Mouse (Mus musculus): Measurements from ENCODE around the gene Atxn7l3. TPM values are rescaled to one million over a fixed set of nuclear protein-coding genes. Genes with fewer than 3 reads are reported as not detected.

Atxn7l3 gene
- 18.3 and 30.4 TPM in 2 replicates for polyA plus RNA-seq (2011; ENCODE audit: insufficient read depth, insufficient read length, low replicate concordance, missing spikeins)

DNA sequence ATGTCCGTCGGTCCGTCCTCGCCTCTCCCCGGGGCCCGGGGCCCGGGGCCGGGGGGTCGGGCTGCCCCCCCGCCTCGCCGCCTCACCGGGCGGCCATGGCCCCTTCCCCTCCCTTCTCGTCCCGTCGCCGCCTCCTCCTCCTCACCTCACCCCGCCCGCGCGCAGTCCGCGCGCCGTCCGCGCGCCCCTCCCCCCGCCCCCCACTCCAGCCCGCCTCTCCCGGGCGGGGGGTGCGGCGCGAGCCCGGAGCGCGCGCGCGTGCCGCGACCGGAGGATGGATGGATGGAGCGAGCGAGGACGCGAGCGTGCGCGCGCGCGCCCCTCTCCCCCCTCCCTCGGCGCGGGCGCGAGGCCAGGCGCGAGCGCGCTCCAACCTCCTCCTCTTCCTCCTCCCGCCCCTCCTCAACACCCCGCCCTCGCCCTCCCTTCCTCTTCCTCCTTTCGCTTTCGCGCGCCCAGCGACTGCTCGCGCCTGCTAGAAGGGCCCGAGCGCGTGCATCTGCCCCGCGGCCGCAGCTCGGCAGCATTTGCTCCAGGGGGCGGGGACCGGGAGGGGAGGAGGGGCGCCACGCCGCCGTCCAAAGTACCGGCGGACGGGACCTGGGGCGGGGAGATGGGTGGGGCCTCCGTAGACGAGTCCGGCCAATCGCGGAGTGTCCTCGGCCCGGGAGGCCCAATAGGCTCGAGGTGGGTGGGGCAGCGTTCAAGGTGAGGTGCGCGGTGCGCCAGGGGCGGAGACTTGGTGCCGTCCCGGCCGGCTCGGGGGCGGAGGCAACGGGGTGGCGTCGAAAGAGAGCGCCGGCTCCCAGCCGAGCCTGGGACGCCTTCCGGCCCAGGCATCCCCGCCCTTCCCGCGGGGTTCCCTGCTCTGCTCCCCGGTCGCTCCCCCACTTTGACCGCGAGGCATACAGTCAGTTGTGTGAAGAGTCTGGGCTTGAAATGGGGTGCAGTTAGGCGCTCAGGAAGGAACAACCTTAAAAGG is at the start of gene Atxn7l3:
Gene Atxn7l3, minus strand, starts transcription at position 141 of the 982 bp plus-strand sequence.
- under 1% methylated on average over 106 of the region's 125 CpGs for WGBS
- no peaks in the 10 kb centered on the region for H3K4me1 ChIP-seq (ENCODE audit: control insufficient read depth, insufficient read depth, low read length)
- peak within 1 kb of the TSS; percentile 97 for H3K27ac ChIP-seq (ENCODE audit: control insufficient read depth, insufficient read depth, low read depth, low read length, poor library complexity)
- TF ChIP-seq CTCF (IDR thresholded peaks at IDR 0.05; ENCODE audit: control insufficient read depth, insufficient read depth, low read length), result no peak
- peak; percentile 90; the same call in 1 of the 2 replicates for TF ChIP-seq POLR2A (IDR thresholded peaks at IDR 0.05; ENCODE audit: borderline replicate concordance, control insufficient read depth, low read depth, low read length)
- peak within 1 kb of the TSS; percentile 80 for H3K4me3 ChIP-seq (replicated peaks; ENCODE audit: control insufficient read depth, low read depth, low read length)

DNA sequence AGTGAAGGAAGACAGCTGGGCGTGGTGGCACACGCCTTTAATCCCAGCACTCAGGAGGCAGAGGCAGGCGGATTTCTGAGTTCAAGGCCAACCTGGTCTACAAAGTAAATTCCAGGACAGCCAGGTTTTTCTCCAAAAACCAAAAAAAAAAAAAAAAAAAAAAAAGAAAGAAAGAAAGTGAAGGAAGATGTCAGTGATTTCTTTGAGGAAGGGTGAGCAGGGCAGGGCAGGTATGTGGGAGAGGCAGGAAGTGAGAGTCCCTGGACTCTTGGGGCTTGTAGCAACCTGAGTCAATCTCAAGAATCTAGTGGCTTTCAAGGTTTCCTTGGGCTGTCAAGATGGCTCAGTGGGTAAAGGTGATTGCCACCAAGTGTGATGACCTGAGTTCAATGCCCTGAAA is 48.0 kb upstream of the Atxn7l3 start:
- WGBS, result 82% methylated on average over 3 of the region's 3 CpGs
- no peak for TF ChIP-seq CTCF (IDR thresholded peaks at IDR 0.05; ENCODE audit: control insufficient read depth, insufficient read depth, low read length)
- TF ChIP-seq POLR2A (IDR thresholded peaks at IDR 0.05; ENCODE audit: borderline replicate concordance, control insufficient read depth, low read depth, low read length), result no peak
- Histone ChIP-seq H3K4me1 (ENCODE audit: control insufficient read depth, insufficient read depth, low read length) (no peaks in the 10 kb centered on the region), H3K4me3 (replicated peaks; ENCODE audit: control insufficient read depth, low read depth, low read length) (no peak overlapping the region), H3K27ac (ENCODE audit: control insufficient read depth, insufficient read depth, low read depth, low read length, poor library complexity) (no peak overlapping the region)

GRCm38 (mm10) chr11:102342742-102343141 is 46.3 kb upstream of the Atxn7l3 start:
- H3K4me1 ChIP-seq (ENCODE audit: control insufficient read depth, insufficient read depth, low read length), result no peaks in the 10 kb centered on the region
- WGBS, result 88% methylated on average over 12 of the region's 12 CpGs
- TF ChIP-seq POLR2A (IDR thresholded peaks at IDR 0.05; ENCODE audit: borderline replicate concordance, control insufficient read depth, low read depth, low read length) (no peak), CTCF (IDR thresholded peaks at IDR 0.05; ENCODE audit: control insufficient read depth, insufficient read depth, low read length) (no peak)
- H3K27ac ChIP-seq (ENCODE audit: control insufficient read depth, insufficient read depth, low read depth, low read length, poor library complexity), result no peak overlapping the region
- no peak overlapping the region for H3K4me3 ChIP-seq (replicated peaks; ENCODE audit: control insufficient read depth, low read depth, low read length)

GRCm38 (mm10) chr11:102341101-102341500 is 44.7 kb upstream of the Atxn7l3 start:
- WGBS, result 72% methylated on average over 4 of the region's 4 CpGs
- TF ChIP-seq CTCF (IDR thresholded peaks at IDR 0.05; ENCODE audit: control insufficient read depth, insufficient read depth, low read length) (no peak), POLR2A (IDR thresholded peaks at IDR 0.05; ENCODE audit: borderline replicate concordance, control insufficient read depth, low read depth, low read length) (no peak)
- H3K4me1 ChIP-seq (ENCODE audit: control insufficient read depth, insufficient read depth, low read length), result no peaks in the 10 kb centered on the region
- no peak overlapping the region for H3K4me3 ChIP-seq (replicated peaks; ENCODE audit: control insufficient read depth, low read depth, low read length)
- no peak overlapping the region for H3K27ac ChIP-seq (ENCODE audit: control insufficient read depth, insufficient read depth, low read depth, low read length, poor library complexity)

DNA sequence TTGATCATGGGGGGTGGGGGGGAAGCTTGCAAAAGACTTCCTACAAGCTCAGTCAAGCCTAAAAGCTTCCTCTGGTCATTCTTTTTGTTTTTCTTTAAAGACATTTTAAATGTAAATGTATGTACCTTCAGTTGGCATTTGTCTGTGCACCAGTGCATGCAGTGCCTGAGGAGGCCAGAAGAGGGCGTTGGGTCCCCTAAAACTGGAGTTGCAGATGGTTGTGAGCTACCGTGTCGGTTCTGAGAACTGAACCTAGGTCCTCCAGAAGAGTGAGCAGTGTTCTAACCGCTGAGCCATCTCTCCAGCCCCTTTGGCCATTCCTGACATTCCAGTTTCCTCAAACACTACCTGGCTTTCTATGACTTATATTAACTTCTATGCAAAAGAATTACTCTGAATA is 43.2 kb upstream of the Atxn7l3 start:
- Histone ChIP-seq H3K27ac (ENCODE audit: control insufficient read depth, insufficient read depth, low read depth, low read length, poor library complexity) (no peak overlapping the region), H3K4me3 (replicated peaks; ENCODE audit: control insufficient read depth, low read depth, low read length) (no peak overlapping the region), H3K4me1 (ENCODE audit: control insufficient read depth, insufficient read depth, low read length) (no peaks in the 10 kb centered on the region)
- 63% methylated on average over 4 of the region's 4 CpGs for WGBS
- no peak for TF ChIP-seq POLR2A (IDR thresholded peaks at IDR 0.05; ENCODE audit: borderline replicate concordance, control insufficient read depth, low read depth, low read length)
- TF ChIP-seq CTCF (IDR thresholded peaks at IDR 0.05; ENCODE audit: control insufficient read depth, insufficient read depth, low read length), result 0 out of 2 replicates have a peak, but pooled peaks have one; percentile 25

GRCm38 (mm10) chr11:102339195-102339594 is 42.8 kb upstream of the Atxn7l3 start:
- WGBS, result 43% methylated on average over 11 of the region's 11 CpGs
- Histone ChIP-seq H3K4me3 (replicated peaks; ENCODE audit: control insufficient read depth, low read depth, low read length) (no peak overlapping the region), H3K27ac (ENCODE audit: control insufficient read depth, insufficient read depth, low read depth, low read length, poor library complexity) (no peak overlapping the region), H3K4me1 (ENCODE audit: control insufficient read depth, insufficient read depth, low read length) (no peaks in the 10 kb centered on the region)
- TF ChIP-seq CTCF (IDR thresholded peaks at IDR 0.05; ENCODE audit: control insufficient read depth, insufficient read depth, low read length) (no peak), POLR2A (IDR thresholded peaks at IDR 0.05; ENCODE audit: borderline replicate concordance, control insufficient read depth, low read depth, low read length) (no peak)

DNA sequence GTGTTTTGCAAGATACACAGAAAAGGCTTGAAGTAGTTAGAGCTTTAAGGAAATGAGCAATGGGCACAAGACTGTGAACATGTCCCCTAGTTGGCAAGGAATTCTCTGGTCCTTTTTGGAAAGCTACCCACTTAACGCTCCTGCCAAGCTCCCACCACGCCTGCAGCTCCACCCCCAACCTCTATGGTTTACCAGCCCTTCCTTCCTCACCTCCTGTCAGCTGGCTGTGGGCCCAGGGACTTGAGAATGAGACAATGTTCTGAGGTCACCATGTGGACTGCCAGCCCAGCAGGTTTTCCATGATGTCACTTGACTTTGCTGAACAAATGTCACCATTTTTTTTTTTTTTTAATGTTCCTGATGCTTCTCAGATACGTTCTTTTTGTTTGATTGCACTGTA is 42.1 kb upstream of the Atxn7l3 start:
- WGBS, result 3% methylated on average over 3 of the region's 3 CpGs
- Histone ChIP-seq H3K4me3 (replicated peaks; ENCODE audit: control insufficient read depth, low read depth, low read length) (no peak overlapping the region), H3K4me1 (ENCODE audit: control insufficient read depth, insufficient read depth, low read length) (no peaks in the 10 kb centered on the region), H3K27ac (ENCODE audit: control insufficient read depth, insufficient read depth, low read depth, low read length, poor library complexity) (no peak overlapping the region)
- TF ChIP-seq CTCF (IDR thresholded peaks at IDR 0.05; ENCODE audit: control insufficient read depth, insufficient read depth, low read length) (no peak), POLR2A (IDR thresholded peaks at IDR 0.05; ENCODE audit: borderline replicate concordance, control insufficient read depth, low read depth, low read length) (no peak)

DNA sequence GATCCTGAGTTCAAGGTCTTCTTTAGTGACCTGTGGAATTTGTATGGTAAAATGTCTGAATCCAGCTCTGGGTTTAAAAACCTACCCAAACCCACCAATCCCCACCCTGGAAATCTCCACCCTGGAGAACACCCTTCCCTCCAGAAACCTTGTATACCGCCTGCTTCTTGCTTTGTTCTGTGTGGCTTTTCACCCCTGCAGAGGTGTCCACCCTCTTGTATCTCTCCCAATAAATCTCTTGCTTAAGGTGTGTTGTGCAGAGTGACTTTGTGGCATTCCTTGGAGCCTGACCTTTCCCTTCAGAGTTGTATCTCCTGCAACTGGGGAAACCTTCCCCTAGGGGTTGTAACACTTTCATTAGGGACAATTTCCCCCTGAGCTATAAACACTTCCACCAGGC is 41.5 kb upstream of the Atxn7l3 start:
- H3K4me3 ChIP-seq (replicated peaks; ENCODE audit: control insufficient read depth, low read depth, low read length), result no peak overlapping the region
- TF ChIP-seq CTCF (IDR thresholded peaks at IDR 0.05; ENCODE audit: control insufficient read depth, insufficient read depth, low read length), result no peak
- no peak overlapping the region for H3K27ac ChIP-seq (ENCODE audit: control insufficient read depth, insufficient read depth, low read depth, low read length, poor library complexity)
- WGBS, result 71% methylated on average over 1 of the region's 1 CpGs
- no peaks in the 10 kb centered on the region for H3K4me1 ChIP-seq (ENCODE audit: control insufficient read depth, insufficient read depth, low read length)

All from bone marrow, adult 2 months (tissue).